Mouse (Mus musculus) CH12.LX (cell line): ENCODE data around the gene Dnase2a. TPM values are rescaled to one million over a fixed set of nuclear protein-coding genes. Genes with fewer than 3 reads are reported as not detected.

ENCODE experiments used
- DNase-seq: peaks from one replicate; pipeline ENCODE4 v3.0.0-alpha.2; 2013; ENCODE audit errors: extremely low read depth
- H3K27ac ChIP-seq: 2 replicates; pipeline ENCODE4 v1.5.1; 2012; ENCODE audit warnings: low read depth, mild to moderate bottlenecking, control low read depth, moderate library complexity; ENCODE audit not compliant: insufficient read depth
- H3K27me3 ChIP-seq: replicated peaks from 2 replicates; pipeline ENCODE3; 2012; ENCODE audit warnings: inconsistent platforms
- H3K36me3 ChIP-seq, 2 experiments: replicated peaks in 1 of 2; 2 replicates each; pipeline versions ENCODE3 to v1.6.1; 2012; ENCODE audit warnings: inconsistent platforms in 1 of 2, low read length in 1 of 2, mild to moderate bottlenecking in 1 of 2, mixed read lengths in 1 of 2, moderate library complexity in 1 of 2; ENCODE audit not compliant: control insufficient read depth in 1 of 2, insufficient read depth in 1 of 2
- H3K4me1 ChIP-seq, 2 experiments: 2 replicates each; pipeline ENCODE4 v1.6.1; 2012; ENCODE audit warnings: inconsistent platforms in 1 of 2, moderate library complexity in 1 of 2; ENCODE audit not compliant: insufficient read depth in 2 of 2, control insufficient read depth in 1 of 2
- H3K4me2 ChIP-seq: 2 replicates; pipeline ENCODE4 v1.6.1; 2012; ENCODE audit warnings: low read depth, mild to moderate bottlenecking, control low read depth; ENCODE audit not compliant: poor library complexity, insufficient read depth, severe bottlenecking
- H3K4me3 ChIP-seq, 3 experiments: fragments of 150-350 bp in 1 of 3; sonication (generic) in 1 of 3; replicated peaks in 1 of 3; 2 replicates each; pipeline versions ENCODE3 to v1.5.1; 2011 to 2012; ENCODE audit warnings: low read depth in 2 of 3, low read length in 2 of 3, mild to moderate bottlenecking in 2 of 3, moderate library complexity in 2 of 3, control low read depth in 1 of 3, improper control_type of control experiment in 1 of 3, inconsistent platforms in 1 of 3, mixed read lengths in 1 of 3; ENCODE audit not compliant: poor library complexity in 1 of 3
- H3K79me2 ChIP-seq: replicated peaks from 2 replicates; pipeline ENCODE4 v1.6.1; 2012; ENCODE audit warnings: mild to moderate bottlenecking, moderate library complexity; ENCODE audit not compliant: control insufficient read depth, poor library complexity, insufficient read depth, severe bottlenecking; ENCODE audit errors: extremely low read depth
- H3K9ac ChIP-seq: 2 replicates; pipeline ENCODE4 v1.6.1; 2012; ENCODE audit warnings: low read depth, mild to moderate bottlenecking, control low read depth, moderate library complexity; ENCODE audit not compliant: insufficient read depth
- H3K9me3 ChIP-seq: replicated peaks from 2 replicates; pipeline ENCODE3; 2012; ENCODE audit warnings: low read length, inconsistent platforms, mixed read lengths
- BHLHE40 ChIP-seq: IDR thresholded peaks from 2 replicates; pipeline ENCODE4 v1.6.1; 2011; ENCODE audit warnings: mild to moderate bottlenecking, low read depth, low read length, improper control_type of control experiment
- CHD1 ChIP-seq: IDR thresholded peaks from 2 replicates; pipeline ENCODE4 v1.6.1; 2012; ENCODE audit warnings: low read depth, low read length, improper control_type of control experiment, inconsistent platforms
- CHD2 ChIP-seq: IDR thresholded peaks from 2 replicates; pipeline ENCODE4 v1.6.1; 2011; ENCODE audit warnings: low read length, improper control_type of control experiment
- CTCF ChIP-seq, 2 experiments: IDR thresholded peaks in 1 of 2; conservative IDR thresholded peaks in 1 of 2; 2 replicates each; pipeline ENCODE4 v1.5.1; 2011 to 2012; ENCODE audit warnings: low read depth in 2 of 2, low read length in 2 of 2, improper control_type of control experiment in 1 of 2, inconsistent platforms in 1 of 2, mild to moderate bottlenecking in 1 of 2, moderate library complexity in 1 of 2
- E2F4 ChIP-seq: IDR thresholded peaks from 2 replicates; pipeline ENCODE4 v1.6.1; 2011; ENCODE audit warnings: low read depth, low read length, improper control_type of control experiment; ENCODE audit not compliant: insufficient replicate concordance
- ELF1 ChIP-seq: IDR thresholded peaks from 2 replicates; pipeline ENCODE4 v1.6.1; 2014; ENCODE audit warnings: low read depth, mild to moderate bottlenecking, inconsistent platforms, low read length, improper control_type of control experiment
- EP300 ChIP-seq: IDR thresholded peaks from 2 replicates; pipeline ENCODE4 v1.6.1; 2011; ENCODE audit warnings: low read length, improper control_type of control experiment
- ETS1 ChIP-seq: conservative IDR thresholded peaks from 2 replicates; pipeline ENCODE4 v1.6.1; 2012; ENCODE audit warnings: low read depth, mild to moderate bottlenecking, inconsistent platforms, low read length, improper control_type of control experiment, moderate library complexity
- GABPA ChIP-seq: IDR thresholded peaks from 2 replicates; pipeline ENCODE4 v1.6.1; 2012; ENCODE audit warnings: low read depth, low read length, improper control_type of control experiment, inconsistent platforms; ENCODE audit not compliant: insufficient replicate concordance
- HCFC1 ChIP-seq: IDR thresholded peaks from 2 replicates; pipeline ENCODE4 v1.6.1; 2012; ENCODE audit warnings: low read depth, mild to moderate bottlenecking, inconsistent platforms, low read length, improper control_type of control experiment
- IRF4 ChIP-seq: IDR thresholded peaks from 2 replicates; pipeline ENCODE4 v1.6.1; 2014; ENCODE audit warnings: low read depth, mild to moderate bottlenecking, inconsistent platforms, low read length, improper control_type of control experiment
- JUN ChIP-seq: IDR thresholded peaks from 2 replicates; pipeline ENCODE4 v1.6.1; 2011; ENCODE audit warnings: low read depth, mild to moderate bottlenecking, low read length, improper control_type of control experiment, moderate library complexity; ENCODE audit not compliant: insufficient read depth
- JUND ChIP-seq: conservative IDR thresholded peaks from 2 replicates; pipeline ENCODE4 v1.6.1; 2011; ENCODE audit warnings: low read depth, low read length, improper control_type of control experiment
- KAT2A ChIP-seq: IDR thresholded peaks from 2 replicates; pipeline ENCODE4 v1.6.1; 2012; ENCODE audit warnings: low read length, improper control_type of control experiment, inconsistent platforms; ENCODE audit not compliant: insufficient replicate concordance
- MAFK ChIP-seq: IDR thresholded peaks from 2 replicates; pipeline ENCODE4 v1.6.1; 2011; ENCODE audit warnings: low read length, improper control_type of control experiment; ENCODE audit not compliant: insufficient replicate concordance
- MAX ChIP-seq: IDR thresholded peaks from 2 replicates; pipeline ENCODE4 v1.6.1; 2011; ENCODE audit warnings: low read length, improper control_type of control experiment
- MAZ ChIP-seq: IDR thresholded peaks from 2 replicates; pipeline ENCODE4 v1.6.1; 2012; ENCODE audit warnings: low read depth, mild to moderate bottlenecking, inconsistent platforms, low read length, improper control_type of control experiment, moderate library complexity
- MEF2A ChIP-seq: IDR thresholded peaks from 2 replicates; pipeline ENCODE4 v1.6.1; 2014; ENCODE audit warnings: low read depth, mild to moderate bottlenecking, inconsistent platforms, low read length, improper control_type of control experiment, borderline replicate concordance
- MXI1 ChIP-seq: IDR thresholded peaks from 2 replicates; pipeline ENCODE4 v1.6.1; 2011; ENCODE audit warnings: mild to moderate bottlenecking, low read depth, low read length, improper control_type of control experiment
- MYC ChIP-seq: IDR thresholded peaks from 2 replicates; pipeline ENCODE4 v1.6.1; 2011; ENCODE audit warnings: low read depth, mild to moderate bottlenecking, improper control_type of control experiment, low read length
- NELFE ChIP-seq: IDR thresholded peaks from 2 replicates; pipeline ENCODE4 v1.6.1; 2011; ENCODE audit warnings: low read depth, low read length, improper control_type of control experiment
- NRF1 ChIP-seq: IDR thresholded peaks from 2 replicates; pipeline ENCODE4 v1.6.1; 2014; ENCODE audit warnings: low read depth, mild to moderate bottlenecking, inconsistent platforms, low read length, improper control_type of control experiment, moderate library complexity
- PAX5 ChIP-seq: IDR thresholded peaks from 2 replicates; pipeline ENCODE4 v1.6.1; 2012; ENCODE audit warnings: low read length, inconsistent platforms, mixed read lengths
- POLR2A ChIP-seq: IDR thresholded peaks from 2 replicates; pipeline ENCODE4 v1.6.1; 2011; ENCODE audit warnings: low read depth, mild to moderate bottlenecking, improper control_type of control experiment, low read length
- POLR2AphosphoS2 ChIP-seq: IDR thresholded peaks from 2 replicates; pipeline ENCODE4 v1.6.1; 2011; ENCODE audit warnings: low read depth, low read length, improper control_type of control experiment
- RAD21 ChIP-seq: IDR thresholded peaks from 2 replicates; pipeline ENCODE4 v1.6.1; 2011; ENCODE audit warnings: low read depth, mild to moderate bottlenecking, low read length, improper control_type of control experiment, moderate library complexity
- RCOR1 ChIP-seq: conservative IDR thresholded peaks from 2 replicates; pipeline ENCODE4 v1.6.1; 2012; ENCODE audit warnings: low read depth, mild to moderate bottlenecking, inconsistent platforms, low read length, improper control_type of control experiment
- SIN3A ChIP-seq: IDR thresholded peaks from 2 replicates; pipeline ENCODE4 v1.6.1; 2012; ENCODE audit warnings: low read length, improper control_type of control experiment, inconsistent platforms
- SMC3 ChIP-seq: IDR thresholded peaks from 2 replicates; pipeline ENCODE4 v1.6.1; 2011; ENCODE audit warnings: low read depth, low read length, improper control_type of control experiment
- TBP ChIP-seq: conservative IDR thresholded peaks from 2 replicates; pipeline ENCODE4 v1.6.1; 2011; ENCODE audit warnings: low read depth, low read length, improper control_type of control experiment
- TCF12 ChIP-seq: IDR thresholded peaks from 2 replicates; pipeline ENCODE4 v1.6.1; 2014; ENCODE audit warnings: low read depth, mild to moderate bottlenecking, inconsistent platforms, low read length, improper control_type of control experiment
- UBTF ChIP-seq: IDR thresholded peaks from 2 replicates; pipeline ENCODE4 v1.6.1; 2012; ENCODE audit warnings: low read depth, mild to moderate bottlenecking, inconsistent platforms, low read length, improper control_type of control experiment, moderate library complexity
- USF1 ChIP-seq: IDR thresholded peaks from 2 replicates; pipeline ENCODE4 v1.6.1; 2014; ENCODE audit warnings: low read depth, mild to moderate bottlenecking, inconsistent platforms, low read length, improper control_type of control experiment
- USF2 ChIP-seq: conservative IDR thresholded peaks from 2 replicates; pipeline ENCODE4 v1.6.1; 2011; ENCODE audit warnings: low read depth, low read length, improper control_type of control experiment
- ZC3H11A ChIP-seq: IDR thresholded peaks from 2 replicates; pipeline ENCODE4 v1.6.1; 2012; ENCODE audit warnings: low read depth, mild to moderate bottlenecking, inconsistent platforms, low read length, improper control_type of control experiment
- ZKSCAN1 ChIP-seq: IDR thresholded peaks from 2 replicates; pipeline ENCODE4 v1.6.1; 2012; ENCODE audit warnings: low read depth, inconsistent platforms, low read length, improper control_type of control experiment, borderline replicate concordance
- ZMIZ1 ChIP-seq: IDR thresholded peaks from 2 replicates; pipeline ENCODE4 v1.6.1; 2012; ENCODE audit warnings: low read depth, mild to moderate bottlenecking, inconsistent platforms, low read length, improper control_type of control experiment
- ZNF384 ChIP-seq: IDR thresholded peaks from 2 replicates; pipeline ENCODE4 v1.6.1; 2012; ENCODE audit warnings: low read depth, low read length, improper control_type of control experiment, inconsistent platforms
- dilution Hi-C: fragments of 300-500 bp; cut with MboI; formaldehyde crosslinking; loops from 2 replicates; pipeline ENCODE4 v1.14.3; 2020; ENCODE audit warnings: low sequenced_read_pairs; ENCODE audit not compliant: extremely low pct_unique_long_range_greater_than_20kb, extremely low pct_ligation_motif_present
- in situ Hi-C: fragments of 300-500 bp; cut with MboI; formaldehyde crosslinking; loops from 3 replicates; pipeline ENCODE4 v1.14.3; 2019; ENCODE audit warnings: low sequenced_read_pairs, low pct_ligation_motif_present, low pct_unique_long_range_greater_than_20kb, mixed read lengths
- polyA plus RNA-seq: library from polyadenylated mRNA; unstranded; fragments of >175 nt; gene quantifications from 2 replicates; pipeline ENCODE4 v1.2.1, GENCODE M21; 2012; ENCODE audit warnings: low read depth; ENCODE audit not compliant: insufficient read length
- total RNA-seq, 2 experiments: library from RNA; depleted of rRNA; stranded (reverse); fragments of 300-350 nt in 1 of 2; fragments of >200 nt in 1 of 2; gene quantifications; 2 replicates each; pipeline ENCODE4 v1.2.3; 2012 to 2014

Dnase2a gene
- 12.8 and 13.6 TPM in 2 replicates for total RNA-seq (2012; rRNA removed)
- 15.0 and 18.4 TPM in 2 replicates for total RNA-seq (2014; rRNA removed)
- polyA plus RNA-seq: 25.4 and 31.4 TPM in 2 replicates

- H3K4me1 ChIP-seq: peaks cover 8 to 17% of the 10 kb centered on the region in 2 experiments
- DNase-seq: peak; percentile 99
- H3K79me2 ChIP-seq: no peaks in the 10 kb centered on the region
- TF ChIP-seq MAZ (no peak; the same call in 1 of the 2 replicates), TCF12 (peak; percentile 13; the same call in 1 of the 2 replicates), RCOR1 (no peak), KAT2A (0 out of 2 replicates have a peak, but pooled peaks have one; percentile 10), SMC3 (no peak), USF1 (peak; percentile 97), CHD2 (no peak), POLR2AphosphoS2 (no peak), ZMIZ1 (peak; percentile 37; the same call in 1 of the 2 replicates), RAD21 (no peak), MAX (peak; percentile 87), ETS1 (no peak), SIN3A (0 out of 2 replicates have a peak, but pooled peaks have one; percentile 62), ZC3H11A (no peak), ZNF384 (no peak), MXI1 (peak; percentile 74), JUND (no peak), HCFC1 (peak; percentile 4; the same call in 1 of the 2 replicates), MEF2A (no peak), IRF4 (peak; percentile 42; the same call in 1 of the 2 replicates), TBP (0 out of 2 replicates have a peak, but pooled peaks have one; percentile 49), E2F4 (peak; percentile 65; the same call in 1 of the 2 replicates), UBTF (no peak), ZKSCAN1 (no peak), PAX5 (no peak), NELFE (peak; percentile 75), CHD1 (no peak), JUN (no peak), CTCF (conservative IDR thresholded peaks at IDR 0.05 in 1 of 2, IDR thresholded peaks at IDR 0.05 in 1 of 2; ENCODE audit: low read depth in 2 of 2, low read length in 2 of 2) (no peak), GABPA (no peak), BHLHE40 (peak; percentile 90), MYC (no peak), USF2 (peak; percentile 97), EP300 (no peak), POLR2A (peak; percentile 81), NRF1 (no peak), MAFK (no peak), ELF1 (peak; percentile 50; the same call in 1 of the 2 replicates)
- peak within 1 kb of the TSS; percentile 72 for H3K9ac ChIP-seq
- in situ Hi-C loops: no loop called here
- dilution Hi-C loops: no loop called here
- H3K4me3 ChIP-seq: peak within 1 kb of the TSS; percentile 63 to 68 (median 64)
- H3K9me3 ChIP-seq: peaks cover 12% of the 10 kb centered on the region
- no peak within 1 kb of the TSS for H3K27ac ChIP-seq
- H3K4me2 ChIP-seq: peak within 1 kb of the TSS; percentile 79
- peaks cover 10% of the 10 kb centered on the region for H3K27me3 ChIP-seq
- H3K36me3 ChIP-seq: peaks cover 12 to 40% of the 10 kb centered on the region in 2 experiments
Observed at GRCm38 (mm10) chr8:84908421-84909161, at the start of gene Dnase2a. TSS of gene Dnase2a (plus strand) at chr8:84908560.
